Mouse (Mus musculus) limb, embryonic 10.5 days (tissue): ENCODE measurements around the gene Tsfm. TPM values are rescaled to one million over a fixed set of nuclear protein-coding genes. Genes with fewer than 3 reads are reported as not detected.

Experiments
- DNase-seq: peaks from one replicate; pipeline ENCODE4 v3.0.0-alpha.2; 2017; ENCODE audit warnings: low spot score
- H3K27ac ChIP-seq: fragments of 300-500 bp; sonication (generic); 2 replicates; pipeline ENCODE4 v1.5.1; 2016; ENCODE audit warnings: mild to moderate bottlenecking
- H3K27me3 ChIP-seq: fragments of 300-500 bp; sonication (generic); 2 replicates; pipeline ENCODE4 v1.6.1; 2016; ENCODE audit warnings: low read depth, mild to moderate bottlenecking; ENCODE audit not compliant: poor library complexity, severe bottlenecking
- H3K36me3 ChIP-seq: fragments of 300-500 bp; sonication (generic); 2 replicates; pipeline ENCODE4 v1.6.1; 2016; ENCODE audit warnings: mild to moderate bottlenecking, moderate library complexity
- H3K4me1 ChIP-seq: fragments of 300-500 bp; sonication (generic); 2 replicates; pipeline ENCODE4 v1.6.1; 2016
- H3K4me3 ChIP-seq: fragments of 300-500 bp; sonication (generic); 2 replicates; pipeline ENCODE4 v1.5.1; 2016; ENCODE audit warnings: mild to moderate bottlenecking, moderate library complexity
- H3K9me3 ChIP-seq: fragments of 300-500 bp; sonication (generic); replicated peaks from 2 replicates; pipeline ENCODE4 v1.6.1; 2016; ENCODE audit warnings: mild to moderate bottlenecking
- WGBS: fragments of 180-500 bp; shearing (Covaris S2); methylation state at CpG from one replicate; pipeline ENCODE4 v1.1.7; 2016; 5-methylcytosine and 5-hydroxymethylcytosine counted together
- polyA plus RNA-seq: library from polyadenylated mRNA; unstranded; fragments of >200 nt; fragmentation: Nextera tagmentation; extraction: Ambion mirVana; gene quantifications from 2 replicates; pipeline ENCODE4 v1.2.1, GENCODE M21; 2016

Gene Tsfm
- polyA plus RNA-seq, 1 experiment from 2014 or later: 109 TPM

DNA sequence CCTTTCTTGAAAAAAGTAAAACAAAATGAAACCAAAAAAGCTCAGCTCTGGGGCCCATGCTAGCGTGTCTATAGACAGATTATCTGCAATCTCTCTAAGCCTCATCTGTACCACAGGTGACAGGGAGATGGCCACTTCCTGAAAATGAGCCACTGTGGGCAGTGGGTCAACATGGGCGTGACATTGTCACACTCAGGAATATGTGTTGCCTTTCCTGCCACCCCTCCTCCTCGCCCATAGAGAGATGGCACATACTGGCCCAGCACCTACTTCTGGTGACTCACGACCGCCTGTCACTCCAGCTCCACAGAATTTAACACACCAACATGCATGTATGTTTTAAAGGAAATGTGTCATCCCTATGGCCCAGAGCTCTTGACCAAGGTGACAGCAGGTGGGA is 27.9 kb downstream of the Tsfm start:
- no peaks in the 10 kb centered on the region for H3K27me3 ChIP-seq
- H3K36me3 ChIP-seq: peaks cover 27% of the 10 kb centered on the region
- WGBS: 92% methylated on average over 5 of the region's 5 CpGs
- no peak overlapping the region for H3K4me3 ChIP-seq
- H3K27ac ChIP-seq: no peak overlapping the region
- no peaks in the 10 kb centered on the region for H3K9me3 ChIP-seq
- H3K4me1 ChIP-seq: peaks cover 8% of the 10 kb centered on the region; the same call in 1 of the 2 replicates
- DNase-seq: no peak

DNA sequence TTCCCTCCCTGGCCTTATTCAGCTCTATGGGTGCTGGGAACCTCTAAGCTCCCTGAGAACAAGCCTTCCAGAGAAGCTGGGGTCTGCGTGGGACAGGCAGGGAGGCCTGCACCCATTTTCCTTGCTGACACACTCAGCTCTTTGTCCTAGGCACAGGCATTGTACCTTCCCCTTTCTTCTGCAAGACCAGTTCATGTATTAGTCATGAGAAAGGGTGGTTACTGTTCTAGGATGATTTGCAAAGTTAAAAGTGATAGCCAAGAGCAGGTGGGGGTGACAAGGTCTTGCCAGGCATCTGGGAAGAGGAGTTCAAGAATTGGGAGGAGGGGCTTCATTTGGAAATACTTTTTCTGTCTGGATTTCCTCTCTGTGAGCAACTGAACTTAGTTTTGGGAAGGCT is 28.6 kb downstream of the Tsfm start:
- no peaks in the 10 kb centered on the region for H3K9me3 ChIP-seq
- WGBS: 86% methylated on average over 1 of the region's 1 CpGs
- H3K4me3 ChIP-seq: no peak overlapping the region
- peaks cover 8% of the 10 kb centered on the region; the same call in 1 of the 2 replicates for H3K4me1 ChIP-seq
- peaks cover 34% of the 10 kb centered on the region for H3K36me3 ChIP-seq
- H3K27me3 ChIP-seq: no peaks in the 10 kb centered on the region
- DNase-seq: no peak
- no peak overlapping the region for H3K27ac ChIP-seq

DNA sequence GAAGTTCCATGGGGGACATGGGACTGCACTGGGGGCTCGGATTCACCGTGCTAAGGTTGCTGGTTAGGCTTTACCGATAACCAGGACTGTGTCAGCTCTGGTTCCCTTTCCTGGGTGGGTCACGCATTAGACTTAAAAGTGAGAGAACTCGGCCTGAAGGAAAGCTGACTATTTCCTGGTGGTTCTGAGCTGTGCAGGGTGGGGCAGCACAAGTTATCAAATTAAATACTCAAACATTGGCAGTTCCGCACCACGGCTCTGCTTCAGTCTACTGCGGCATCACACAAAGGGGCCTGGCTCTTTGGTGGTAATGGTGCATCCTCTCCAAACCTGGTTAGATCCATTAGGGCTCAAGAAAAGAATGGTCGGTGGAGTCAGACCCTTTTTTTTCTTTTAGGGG is 29.3 kb downstream of the Tsfm start:
- Histone ChIP-seq H3K27ac (no peak overlapping the region), H3K27me3 (no peaks in the 10 kb centered on the region), H3K4me3 (no peak overlapping the region), H3K9me3 (no peaks in the 10 kb centered on the region), H3K36me3 (peaks cover 35% of the 10 kb centered on the region), H3K4me1 (peaks cover 3% of the 10 kb centered on the region; the same call in 1 of the 2 replicates)
- WGBS: 86% methylated on average over 9 of the region's 9 CpGs
- no peak for DNase-seq

DNA sequence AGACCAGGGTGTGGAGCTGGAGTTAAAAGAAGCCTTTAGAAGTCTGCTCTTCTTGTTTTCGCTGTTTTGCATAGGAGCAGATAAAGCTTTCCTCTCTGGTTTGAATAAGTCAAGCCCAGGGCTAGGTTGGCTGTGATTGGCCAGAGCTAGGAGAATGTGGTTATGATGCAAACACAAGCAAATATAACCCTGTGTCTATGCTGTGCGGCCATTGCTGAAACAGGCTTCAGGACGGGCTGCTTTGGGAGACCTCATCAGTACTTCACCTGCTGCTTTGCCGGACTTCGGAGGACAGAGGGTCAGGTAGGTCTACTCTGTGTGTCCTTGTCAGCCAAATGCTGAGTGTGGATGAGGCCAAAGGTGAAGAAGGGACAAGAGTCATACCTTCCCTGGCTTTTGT is 30.1 kb downstream of the Tsfm start, which contains the start of gene Avil:
Gene Avil (plus strand): TSS at position 181 of the 400 bp plus-strand sequence.
- no peaks in the 10 kb centered on the region for H3K27me3 ChIP-seq
- H3K36me3 ChIP-seq: peaks cover 43% of the 10 kb centered on the region
- H3K9me3 ChIP-seq: no peaks in the 10 kb centered on the region
- no peak within 1 kb of the TSS for H3K27ac ChIP-seq
- H3K4me3 ChIP-seq: no peak within 1 kb of the TSS
- DNase-seq: no peak
- 90% methylated on average over 5 of the region's 5 CpGs for WGBS
- no peaks in the 10 kb centered on the region for H3K4me1 ChIP-seq

DNA sequence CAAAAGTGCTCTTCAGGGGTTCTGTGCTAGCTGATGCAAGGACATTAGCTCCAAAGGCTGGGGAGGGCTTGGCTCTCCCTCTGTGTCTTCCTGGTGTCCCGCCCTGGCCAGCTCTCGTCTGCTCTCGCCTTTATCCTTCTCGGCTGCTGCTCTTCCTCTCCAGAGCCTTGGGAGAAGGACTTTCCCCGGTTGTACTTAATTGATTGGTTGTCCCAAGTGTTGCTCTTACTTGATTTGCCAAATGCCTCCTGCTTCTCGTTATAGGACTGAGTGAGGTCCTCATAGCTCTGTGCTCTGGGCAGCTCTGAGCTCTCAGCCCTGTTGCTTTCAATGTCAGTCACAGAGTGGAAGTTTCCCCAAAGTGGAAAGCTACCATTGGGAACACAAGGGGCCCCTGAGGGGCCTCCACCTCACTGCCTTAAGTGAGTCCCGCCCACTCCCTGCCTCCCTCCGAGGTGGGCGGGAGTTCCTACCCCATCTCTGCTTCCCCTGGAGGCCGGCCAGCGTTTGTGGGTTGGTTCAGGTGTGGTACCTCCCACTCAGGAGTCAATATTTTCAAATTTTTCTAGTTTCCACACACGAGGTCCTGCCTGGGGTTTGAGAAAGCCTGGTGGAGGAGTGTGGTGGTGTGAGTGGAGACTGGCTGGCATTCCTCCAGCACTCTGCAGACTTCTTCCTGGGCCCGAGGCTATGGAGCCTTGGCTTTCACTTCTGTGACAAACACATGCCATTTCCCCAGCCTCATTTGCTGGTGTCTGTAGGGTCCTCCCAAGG is 33.1 kb downstream of the Tsfm start:
- H3K27ac ChIP-seq: no peak overlapping the region
- 76% methylated on average over 13 of the region's 13 CpGs for WGBS
- H3K4me3 ChIP-seq: no peak overlapping the region
- no peaks in the 10 kb centered on the region for H3K27me3 ChIP-seq
- H3K36me3 ChIP-seq: peaks cover 73% of the 10 kb centered on the region
- no peaks in the 10 kb centered on the region for H3K9me3 ChIP-seq
- DNase-seq: no peak
- 0 out of 2 replicates have a peak, but pooled peaks cover 4% of the 10 kb centered on the region for H3K4me1 ChIP-seq

DNA sequence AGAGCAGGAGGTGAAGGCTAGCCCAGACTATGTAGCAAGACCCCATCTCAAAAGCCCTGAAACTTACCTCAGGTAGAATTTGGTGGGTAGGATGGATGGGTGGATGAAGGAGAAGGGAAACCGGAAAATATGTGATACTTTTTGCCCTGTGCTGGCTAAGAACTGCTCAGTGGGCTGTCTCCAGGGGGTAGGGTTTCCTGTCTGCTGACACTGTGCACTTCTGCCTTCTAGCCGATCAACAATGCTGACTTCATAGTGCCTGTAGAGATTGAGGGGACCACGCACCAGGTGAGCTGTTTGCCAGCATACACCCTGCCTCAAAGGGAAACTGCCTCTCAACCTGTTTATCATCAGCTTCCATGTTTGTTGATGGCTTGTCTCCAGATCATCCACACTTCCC is 37.0 kb downstream of the Tsfm start:
- peaks cover 27% of the 10 kb centered on the region for H3K4me1 ChIP-seq
- H3K27me3 ChIP-seq: no peaks in the 10 kb centered on the region
- DNase-seq: no peak
- no peak overlapping the region for H3K4me3 ChIP-seq
- no peaks in the 10 kb centered on the region for H3K9me3 ChIP-seq
- no peak overlapping the region for H3K27ac ChIP-seq
- H3K36me3 ChIP-seq: peaks cover 73% of the 10 kb centered on the region
- WGBS: 91% methylated on average over 3 of the region's 3 CpGs

DNA sequence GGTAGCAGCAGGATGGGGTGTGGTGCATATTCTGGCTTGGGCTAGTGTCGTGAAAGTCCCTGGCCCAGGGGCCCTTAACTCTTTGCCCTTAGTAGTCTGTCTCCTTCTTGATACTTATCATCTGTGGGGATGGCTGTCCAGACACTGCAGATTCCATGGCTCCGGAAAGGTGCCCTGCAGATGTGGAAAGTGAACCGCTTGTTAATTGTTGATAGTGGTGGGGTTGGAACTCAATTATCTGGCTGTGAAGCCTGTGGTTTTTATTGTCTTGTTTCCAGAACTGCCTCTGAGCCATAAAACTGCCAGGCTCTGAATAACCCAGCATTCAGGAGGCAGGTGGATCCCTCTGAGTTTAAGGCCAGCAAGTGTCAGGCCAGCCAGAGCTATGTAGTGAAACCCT is 39.0 kb downstream of the Tsfm start:
- Histone ChIP-seq H3K27me3 (no peaks in the 10 kb centered on the region), H3K9me3 (no peaks in the 10 kb centered on the region), H3K27ac (no peak overlapping the region), H3K4me1 (peaks cover 46% of the 10 kb centered on the region), H3K4me3 (no peak overlapping the region), H3K36me3 (peaks cover 64% of the 10 kb centered on the region)
- WGBS: 49% methylated on average over 3 of the region's 3 CpGs
- no peak for DNase-seq

DNA sequence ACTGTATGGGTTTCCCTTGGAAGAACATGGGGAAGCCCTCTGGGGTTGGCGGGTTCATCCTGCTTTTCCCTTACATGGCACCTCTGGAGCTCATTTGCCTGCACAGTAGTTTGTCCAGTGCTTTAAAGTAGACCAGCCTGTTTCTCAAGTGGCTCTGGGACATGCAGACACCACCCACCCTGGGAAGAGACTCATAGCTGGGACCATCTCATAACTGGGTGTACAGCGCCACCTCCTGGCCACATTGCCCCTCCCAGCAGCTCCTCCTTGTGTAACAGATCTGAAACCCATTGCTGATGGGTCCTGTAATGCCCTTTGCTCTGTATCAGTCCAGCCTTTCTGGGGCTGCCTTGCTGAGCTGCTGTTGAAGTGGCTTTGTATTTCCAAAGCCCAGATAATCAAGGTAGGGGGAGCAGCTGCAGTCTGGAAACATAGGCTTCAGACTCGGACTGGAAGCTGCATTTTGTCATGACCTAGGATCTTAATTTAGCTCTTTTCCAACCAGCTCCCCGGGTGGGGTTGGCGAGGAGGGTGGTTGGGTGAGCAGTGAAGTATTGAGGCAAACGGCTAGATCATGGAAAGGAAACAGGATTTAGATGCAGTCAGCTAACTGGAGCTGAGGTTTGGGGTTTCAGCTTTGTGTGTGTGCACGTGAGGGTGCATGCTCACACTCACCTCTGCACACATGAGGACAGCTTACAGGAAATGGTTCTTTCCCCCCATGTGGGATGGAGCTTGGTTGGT is 40.2 kb downstream of the Tsfm start:
- H3K36me3 ChIP-seq: peaks cover 64% of the 10 kb centered on the region

DNA sequence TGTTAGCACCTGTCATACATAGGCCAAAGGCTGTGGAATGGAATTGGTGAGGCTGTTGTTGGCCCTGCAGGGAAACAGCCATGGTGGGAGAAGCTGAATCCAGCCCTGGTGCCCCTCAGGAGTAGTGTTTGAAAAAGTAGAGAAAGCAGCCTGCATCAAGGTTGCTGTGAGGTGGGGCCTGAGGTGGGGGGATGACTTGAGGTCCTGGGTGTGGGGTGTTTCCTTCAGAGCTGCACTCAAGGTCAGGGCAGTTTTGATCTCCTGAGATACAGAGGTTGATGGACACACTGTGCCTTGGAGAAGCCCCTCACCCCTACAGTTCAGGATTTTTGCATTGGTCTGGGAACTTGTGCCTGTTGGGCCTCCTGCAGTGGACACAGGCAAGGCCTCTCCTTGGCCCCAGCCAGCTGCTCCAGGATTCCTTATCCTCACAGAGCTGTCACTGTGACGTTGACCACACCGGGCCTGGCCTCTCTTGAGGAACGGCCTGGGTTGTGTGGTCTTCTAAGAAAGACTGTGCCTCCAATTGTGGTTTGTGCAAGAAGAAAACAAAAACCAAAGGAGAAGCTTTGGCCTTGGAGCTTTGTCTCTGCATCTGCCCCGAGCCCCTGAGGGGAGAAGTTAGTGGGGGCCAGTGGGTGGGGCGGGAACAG is 42.0 kb downstream of the Tsfm start:
- H3K27me3 ChIP-seq: no peaks in the 10 kb centered on the region
- H3K4me3 ChIP-seq: no peak overlapping the region
- H3K4me1 ChIP-seq: peaks cover 68% of the 10 kb centered on the region
- H3K27ac ChIP-seq: 0 out of 2 replicates have a peak overlapping the region, but pooled peaks have one; percentile 10
- peaks cover 62% of the 10 kb centered on the region for H3K36me3 ChIP-seq
- H3K9me3 ChIP-seq: no peaks in the 10 kb centered on the region
- WGBS: 53% methylated on average over 5 of the region's 5 CpGs
- DNase-seq: no peak

More for the DNA sequence above, 40.2 kb downstream of the Tsfm start:
- Histone ChIP-seq H3K27ac (no peak overlapping the region), H3K9me3 (no peaks in the 10 kb centered on the region), H3K4me1 (peaks cover 58% of the 10 kb centered on the region), H3K4me3 (no peak overlapping the region), H3K27me3 (no peaks in the 10 kb centered on the region)
- 63% methylated on average over 7 of the region's 7 CpGs for WGBS
- peak; percentile 94 for DNase-seq

DNA sequence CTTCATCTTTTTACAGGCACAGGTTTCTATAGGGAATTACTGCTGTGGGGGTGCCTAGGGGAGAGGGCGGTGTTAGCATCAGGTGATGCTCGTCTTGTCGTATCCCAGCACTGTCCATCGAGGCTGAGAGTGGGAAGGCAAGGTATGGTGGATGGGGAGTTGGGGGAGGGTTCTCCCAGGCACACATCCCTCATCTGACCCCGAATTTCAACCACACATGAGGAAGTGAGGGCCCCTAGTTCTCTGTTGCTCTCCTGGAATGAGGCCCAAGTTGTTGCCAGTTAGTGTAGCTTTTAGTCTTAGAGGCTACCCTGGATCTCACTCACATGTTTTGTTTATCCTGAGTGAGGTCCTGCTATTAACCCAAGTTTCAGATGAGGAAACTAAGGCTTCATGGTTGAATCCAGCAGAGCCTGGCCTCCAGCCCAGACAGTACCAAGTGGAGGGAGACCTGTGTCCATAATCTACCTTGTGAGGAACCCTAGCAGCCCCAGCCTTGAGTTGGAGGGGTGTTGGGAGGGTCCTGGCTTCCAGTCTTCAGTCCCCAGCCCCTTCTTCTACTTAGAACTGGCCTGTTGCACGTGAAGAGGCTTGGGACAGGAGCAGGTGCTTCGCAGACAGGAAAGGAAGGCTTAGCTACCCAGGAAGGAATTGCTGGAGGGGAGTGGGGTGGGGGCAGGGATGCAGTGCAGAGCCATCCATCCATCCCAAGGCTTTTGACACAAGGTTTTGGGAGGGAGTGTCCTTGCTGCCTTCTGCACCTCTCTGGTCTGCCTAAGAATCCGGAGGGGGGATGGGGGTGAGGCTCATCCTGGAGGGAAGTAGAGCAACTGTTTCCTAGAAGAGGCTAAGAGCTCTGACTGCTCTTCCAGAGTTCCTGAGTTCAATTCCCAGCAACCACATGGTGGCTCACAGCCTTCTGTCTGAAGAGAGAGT is 43.2 kb downstream of the Tsfm start:
- no peaks in the 10 kb centered on the region for H3K9me3 ChIP-seq
- peaks cover 80% of the 10 kb centered on the region for H3K4me1 ChIP-seq
- H3K36me3 ChIP-seq: peaks cover 59% of the 10 kb centered on the region
- no peaks in the 10 kb centered on the region for H3K27me3 ChIP-seq
- WGBS: 58% methylated on average over 8 of the region's 8 CpGs
- no peak overlapping the region for H3K27ac ChIP-seq
- no peak for DNase-seq
- H3K4me3 ChIP-seq: no peak overlapping the region

DNA sequence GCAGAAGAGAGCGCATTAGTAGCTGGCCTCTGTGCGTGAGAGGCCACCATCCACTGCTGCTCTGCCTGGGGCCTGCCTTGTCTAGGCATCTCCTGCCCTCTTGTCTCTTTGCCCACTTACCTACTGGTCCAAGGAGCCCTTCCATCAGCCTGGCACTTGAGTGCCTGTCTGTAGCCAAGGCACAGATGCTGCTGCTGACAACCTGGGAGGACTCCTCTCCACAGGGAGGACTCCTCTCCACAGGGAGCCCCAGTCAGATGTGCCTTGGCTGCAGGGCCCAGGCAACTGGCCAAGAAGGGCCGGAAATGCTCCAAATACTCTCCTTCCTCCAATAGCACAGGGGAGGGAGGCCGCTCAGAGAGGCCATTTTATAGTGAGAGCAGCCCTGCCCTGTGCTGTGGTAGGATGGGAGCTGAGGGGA is 44.1 kb downstream of the Tsfm start:
- peaks cover 85% of the 10 kb centered on the region for H3K4me1 ChIP-seq
- H3K9me3 ChIP-seq: no peaks in the 10 kb centered on the region
- WGBS: 70% methylated on average over 4 of the region's 4 CpGs
- no peak overlapping the region for H3K4me3 ChIP-seq
- H3K27ac ChIP-seq: 0 out of 2 replicates have a peak overlapping the region, but pooled peaks have one; percentile 9
- no peaks in the 10 kb centered on the region for H3K27me3 ChIP-seq
- no peak for DNase-seq
- H3K36me3 ChIP-seq: peaks cover 52% of the 10 kb centered on the region

DNA sequence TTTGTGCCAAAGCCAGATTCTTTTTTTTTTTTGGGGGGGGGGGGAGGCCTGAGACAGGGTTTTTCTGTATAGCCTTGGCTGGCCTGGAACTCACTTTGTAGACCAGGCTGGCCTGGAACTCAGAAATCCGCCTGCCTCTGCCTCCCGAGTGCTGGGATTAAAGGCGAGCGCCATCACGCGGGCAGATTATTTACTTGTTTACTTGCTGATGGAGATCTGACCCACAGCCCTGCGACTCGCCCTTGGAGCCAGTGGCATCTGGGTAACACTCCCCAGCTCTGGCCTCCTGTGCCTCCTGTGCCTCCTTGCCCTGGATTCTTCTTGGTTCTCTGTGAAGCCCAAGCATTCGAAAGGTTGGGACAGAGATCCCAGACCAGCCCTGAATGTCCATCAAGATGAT is 45.1 kb downstream of the Tsfm start:
- Histone ChIP-seq H3K36me3 (peaks cover 46% of the 10 kb centered on the region), H3K27me3 (no peaks in the 10 kb centered on the region), H3K4me1 (peaks cover 85% of the 10 kb centered on the region), H3K27ac (no peak overlapping the region), H3K9me3 (no peaks in the 10 kb centered on the region), H3K4me3 (no peak overlapping the region)
- no peak for DNase-seq
- WGBS: 91% methylated on average over 9 of the region's 9 CpGs
